In genomic region chr2:138824873-138825272, GRCm38 (mm10) we compare ENCODE assay signal across 10 mouse cellular contexts.
DNase-seq lines count a peak whose midpoint lies in the region; ATAC-seq and TF ChIP-seq lines count a peak whose summit lies in the region.
"Had no signal": no experiment of that assay in that cellular context is flagged by ENCODE, and none has a peak within 500 bp of the region (broad histone marks: within the 10 kb centered on the region; RNA-seq: fewer than 3 reads in every experiment).

No protein-coding gene starts in this region.

- WGBS in lung, embryonic 14.5 days = 39% methylated on average over 4 of the region's 4 CpGs

- H3K9me3 ChIP-seq in lung, embryonic 14.5 days (ENCODE audit: low read depth, low read length) = no peaks in the 10 kb centered on the region
- H3K9me3 ChIP-seq: embryonic facial prominence, embryonic 15.5 days had no signal

- DNase-seq in frontal cortex, postnatal 14 days (ENCODE audit: low spot score in 2 of 2) = peak; percentile 31 to 43
- peak; percentile 11 for DNase-seq in Muller cell, postnatal 12 days (ENCODE audit: inconsistent ontology term)
- DNase-seq in kidney, adult 8-10 months = peak; percentile 37 to 61
- peak; percentile 80 for DNase-seq in lung, embryonic 14.5 days
- DNase-seq in adrenal gland, adult 8-10 months = no peak
- DNase-seq in gastrocnemius, adult 8-10 months (ENCODE audit: low spot score in 2 of 2) = no peak

- no peaks in the 10 kb centered on the region for H3K4me1 ChIP-seq in lung, embryonic 14.5 days (ENCODE audit: insufficient read depth)
- H3K4me1 ChIP-seq: embryonic facial prominence, embryonic 15.5 days had no signal

- no peak overlapping the region for H3K4me2 ChIP-seq in lung, embryonic 14.5 days
- H3K4me2 ChIP-seq: embryonic facial prominence, embryonic 15.5 days had no signal

- no peak for ATAC-seq in frontal cortex, adult (ENCODE audit: low TSS enrichment)
- ATAC-seq in lung, embryonic 14.5 days (ENCODE audit: insufficient read depth) = peak; percentile 66; the same call in 1 of the 2 replicates
- ATAC-seq in erythroid progenitor cell, adult 5-6 weeks (replicated peaks; ENCODE audit: low FRiP score, poor library complexity, severe bottlenecking) = no peak
- ATAC-seq: CD4-positive, CD25-positive, alpha-beta regulatory T cell, adult 4 months had no signal

- H3K9ac ChIP-seq in lung, embryonic 14.5 days = no peak overlapping the region
- H3K9ac ChIP-seq: embryonic facial prominence, embryonic 15.5 days had no signal

- H3K27ac ChIP-seq in lung, embryonic 14.5 days (ENCODE audit: low read depth) = no peak overlapping the region
- H3K27ac ChIP-seq: embryonic facial prominence, embryonic 15.5 days had no signal

- no peak overlapping the region for H3K4me3 ChIP-seq in lung, embryonic 14.5 days (ENCODE audit: low read depth, low read length)
- H3K4me3 ChIP-seq: embryonic facial prominence, embryonic 15.5 days had no signal

- TF ChIP-seq CTCF in lung, embryonic 14.5 days (IDR thresholded peaks at IDR 0.05; ENCODE audit: low read depth) = no peak

- no peaks in the 10 kb centered on the region for H3K36me3 ChIP-seq in lung, embryonic 14.5 days (ENCODE audit: insufficient read depth)
- H3K36me3 ChIP-seq: embryonic facial prominence, embryonic 15.5 days had no signal

- no peaks in the 10 kb centered on the region for H3K27me3 ChIP-seq in lung, embryonic 14.5 days (ENCODE audit: insufficient read depth, low read length)
- H3K27me3 ChIP-seq: embryonic facial prominence, embryonic 15.5 days had no signal

Comparison
In these comparisons a context has a peak if more than half of its experiments do, and no peak if none do; other contexts are left out.
1. DNase-seq: peak in frontal cortex, postnatal 14 days (2 of 2), Muller cell, postnatal 12 days (single experiment), kidney, adult 8-10 months (2 of 2) and lung, embryonic 14.5 days (single experiment); none in adrenal gland, adult 8-10 months (single experiment) and gastrocnemius, adult 8-10 months (0 of 2).